Mouse (Mus musculus) adrenal gland, postnatal 10 days (tissue): ENCODE measurements at regions not wholly inside any gene's neighbourhood (a gene's known extent, or its start where the extent isn't known, plus 50 kb on each side); places are given as distances from the start of the nearest gene placed in this dataset.
A peak's percentile ranks its signal among the peaks of the same experiment; 100 is the strongest.

Experiments
- DNase-seq: peaks from one replicate; pipeline ENCODE4 v3.0.0; 2021; ENCODE audit warnings: mixed read lengths

- peak; percentile 16 for DNase-seq
These were observed 374.2 kb upstream of the Fam49b start for GRCm38 (mm10) chr15:64434502-64434901.

GRCm38 (mm10) chr15:64434908-64435307 is 374.6 kb upstream of the Fam49b start:
- DNase-seq: no peak

GRCm38 (mm10) chr15:64445076-64445475 is 372.4 kb upstream of the Gm21798 start:
- DNase-seq: no peak

GRCm38 (mm10) chr15:64446411-64447072 is 371.0 kb upstream of the Gm21798 start:
- DNase-seq: no peak

- no peak for DNase-seq
These were observed 370.1 kb upstream of the Gm21798 start for GRCm38 (mm10) chr15:64447239-64447952.

- peak; percentile 42 for DNase-seq
These were observed 368.8 kb upstream of the Gm21798 start for GRCm38 (mm10) chr15:64448581-64449140.

GRCm38 (mm10) chr15:64470743-64471142 is 346.8 kb upstream of the Gm21798 start:
- DNase-seq: peak; percentile 28

GRCm38 (mm10) chr15:64471597-64471996 is 345.9 kb upstream of the Gm21798 start:
- DNase-seq: no peak

GRCm38 (mm10) chr15:64474236-64474635 is 343.3 kb upstream of the Gm21798 start:
- DNase-seq: no peak

- DNase-seq: no peak
These were observed 340.4 kb upstream of the Gm21798 start for GRCm38 (mm10) chr15:64477131-64477530.

- no peak for DNase-seq
These were observed 336.9 kb upstream of the Gm21798 start for GRCm38 (mm10) chr15:64480625-64481024.

- DNase-seq: no peak
These were observed 336.3 kb upstream of the Gm21798 start for GRCm38 (mm10) chr15:64481226-64481625.

GRCm38 (mm10) chr15:64482960-64483359 is 334.5 kb upstream of the Gm21798 start:
- DNase-seq: peak; percentile 14

GRCm38 (mm10) chr15:64487801-64488200 is 329.7 kb upstream of the Gm21798 start:
- DNase-seq: no peak

- DNase-seq: no peak
These were observed 316.7 kb upstream of the Gm21798 start for GRCm38 (mm10) chr15:64500783-64501182.

GRCm38 (mm10) chr15:64501479-64501878 is 316.0 kb upstream of the Gm21798 start:
- DNase-seq: no peak

- DNase-seq: no peak
These were observed 312.7 kb upstream of the Gm21798 start for GRCm38 (mm10) chr15:64504751-64505150.

GRCm38 (mm10) chr15:64510649-64511048 is 306.8 kb upstream of the Gm21798 start:
- DNase-seq: no peak

GRCm38 (mm10) chr15:64511176-64511575 is 306.3 kb upstream of the Gm21798 start:
- DNase-seq: no peak

- DNase-seq: no peak
These were observed 304.9 kb upstream of the Gm21798 start for GRCm38 (mm10) chr15:64512615-64513014.

- DNase-seq: no peak
These were observed 303.9 kb upstream of the Gm21798 start for GRCm38 (mm10) chr15:64513501-64514097.

- no peak for DNase-seq
These were observed 302.3 kb upstream of the Gm21798 start for GRCm38 (mm10) chr15:64515179-64515578.

GRCm38 (mm10) chr15:64519207-64519628 is 298.3 kb upstream of the Gm21798 start:
- no peak for DNase-seq
